Mouse (Mus musculus): ENCODE measurements around the gene Sfxn4. TPM values are rescaled to one million over a fixed set of nuclear protein-coding genes. Genes with fewer than 3 reads are reported as not detected.

The Sfxn4 gene
- polyA plus RNA-seq, 1 experiment from 2014 or later = 1.6 TPM

GRCm38 (mm10) chr19:60845731-60846130, 15.5 kb downstream of the Sfxn4 start:
- Histone ChIP-seq H3K9ac (ENCODE audit: low read depth, low read length) (no peak overlapping the region), H3K36me3 (ENCODE audit: control insufficient read depth, insufficient read depth) (peaks cover 5% of the 10 kb centered on the region; the same call in 1 of the 2 replicates), H3K27ac (ENCODE audit: low read depth, low read length) (no peak overlapping the region), H3K4me2 (replicated peaks; ENCODE audit: low read depth) (no peak overlapping the region), H3K9me3 (ENCODE audit: control insufficient read depth) (no peaks in the 10 kb centered on the region), H3K4me1 (replicated peaks; ENCODE audit: control insufficient read depth, insufficient read depth, low read length) (no peaks in the 10 kb centered on the region), H3K27me3 (replicated peaks; ENCODE audit: control insufficient read depth, insufficient read depth, low read length) (no peaks in the 10 kb centered on the region), H3K4me3 (ENCODE audit: low read depth, low read length) (no peak overlapping the region)
- TF ChIP-seq CTCF (IDR thresholded peaks at IDR 0.05; ENCODE audit: low read depth) = no peak
- ATAC-seq = no peak

- H3K9me3 ChIP-seq (ENCODE audit: control insufficient read depth) = no peaks in the 10 kb centered on the region
- no peak overlapping the region for H3K4me2 ChIP-seq (replicated peaks; ENCODE audit: low read depth)
- ATAC-seq = no peak
- peaks cover 12% of the 10 kb centered on the region for H3K36me3 ChIP-seq (ENCODE audit: control insufficient read depth, insufficient read depth)
- H3K27ac ChIP-seq (ENCODE audit: low read depth, low read length) = no peak overlapping the region
- no peaks in the 10 kb centered on the region for H3K27me3 ChIP-seq (replicated peaks; ENCODE audit: control insufficient read depth, insufficient read depth, low read length)
- TF ChIP-seq CTCF (IDR thresholded peaks at IDR 0.05; ENCODE audit: low read depth) = no peak
- H3K9ac ChIP-seq (ENCODE audit: low read depth, low read length) = no peak overlapping the region
- H3K4me1 ChIP-seq (replicated peaks; ENCODE audit: control insufficient read depth, insufficient read depth, low read length) = no peaks in the 10 kb centered on the region
- no peak overlapping the region for H3K4me3 ChIP-seq (ENCODE audit: low read depth, low read length)
Observed at GRCm38 (mm10) chr19:60843324-60843723, 18.0 kb downstream of the Sfxn4 start.

- Histone ChIP-seq H3K27me3 (replicated peaks; ENCODE audit: control insufficient read depth, insufficient read depth, low read length) (no peaks in the 10 kb centered on the region), H3K4me1 (replicated peaks; ENCODE audit: control insufficient read depth, insufficient read depth, low read length) (no peaks in the 10 kb centered on the region), H3K36me3 (ENCODE audit: control insufficient read depth, insufficient read depth) (peaks cover 47% of the 10 kb centered on the region), H3K27ac (ENCODE audit: low read depth, low read length) (no peak overlapping the region), H3K9ac (ENCODE audit: low read depth, low read length) (no peak overlapping the region), H3K9me3 (ENCODE audit: control insufficient read depth) (no peaks in the 10 kb centered on the region), H3K4me2 (replicated peaks; ENCODE audit: low read depth) (no peak overlapping the region), H3K4me3 (ENCODE audit: low read depth, low read length) (no peak overlapping the region)
- peak; percentile 49; the same call in 1 of the 2 replicates for ATAC-seq
- peak; percentile 86 for TF ChIP-seq CTCF (IDR thresholded peaks at IDR 0.05; ENCODE audit: low read depth)
- 21% methylated on average over 1 of the region's 1 CpGs for WGBS
Observed at GRCm38 (mm10) chr19:60837747-60838146, 23.5 kb downstream of the Sfxn4 start.

GRCm38 (mm10) chr19:60818677-60819076, 42.6 kb downstream of the Sfxn4 start:
- no peaks in the 10 kb centered on the region for H3K4me1 ChIP-seq (replicated peaks; ENCODE audit: control insufficient read depth, insufficient read depth, low read length)
- no peak for TF ChIP-seq CTCF (IDR thresholded peaks at IDR 0.05; ENCODE audit: low read depth)
- ATAC-seq = no peak
- no peak overlapping the region for H3K4me3 ChIP-seq (ENCODE audit: low read depth, low read length)
- no peak overlapping the region for H3K9ac ChIP-seq (ENCODE audit: low read depth, low read length)
- H3K27ac ChIP-seq (ENCODE audit: low read depth, low read length) = peak overlapping the region; percentile 35; the same call in 1 of the 2 replicates
- no peak overlapping the region for H3K4me2 ChIP-seq (replicated peaks; ENCODE audit: low read depth)
- peaks cover 56% of the 10 kb centered on the region for H3K36me3 ChIP-seq (ENCODE audit: control insufficient read depth, insufficient read depth)
- no peaks in the 10 kb centered on the region for H3K27me3 ChIP-seq (replicated peaks; ENCODE audit: control insufficient read depth, insufficient read depth, low read length)
- no peaks in the 10 kb centered on the region for H3K9me3 ChIP-seq (ENCODE audit: control insufficient read depth)
- WGBS = 86% methylated on average over 6 of the region's 6 CpGs

GRCm38 (mm10) chr19:60813133-60813532, 48.1 kb downstream of the Sfxn4 start:
- 93% methylated on average over 6 of the region's 6 CpGs for WGBS
- no peak overlapping the region for H3K9ac ChIP-seq (ENCODE audit: low read depth, low read length)
- no peak for TF ChIP-seq CTCF (IDR thresholded peaks at IDR 0.05; ENCODE audit: low read depth)
- no peak for ATAC-seq
- no peaks in the 10 kb centered on the region for H3K27me3 ChIP-seq (replicated peaks; ENCODE audit: control insufficient read depth, insufficient read depth, low read length)
- no peak overlapping the region for H3K4me2 ChIP-seq (replicated peaks; ENCODE audit: low read depth)
- no peak overlapping the region for H3K27ac ChIP-seq (ENCODE audit: low read depth, low read length)
- no peaks in the 10 kb centered on the region for H3K9me3 ChIP-seq (ENCODE audit: control insufficient read depth)
- H3K4me1 ChIP-seq (replicated peaks; ENCODE audit: control insufficient read depth, insufficient read depth, low read length) = 0 out of 2 replicates have a peak, but pooled peaks cover 3% of the 10 kb centered on the region
- no peak overlapping the region for H3K4me3 ChIP-seq (ENCODE audit: low read depth, low read length)
- H3K36me3 ChIP-seq (ENCODE audit: control insufficient read depth, insufficient read depth) = peaks cover 19% of the 10 kb centered on the region; the same call in 1 of the 2 replicates

- 0 out of 2 replicates have a peak, but pooled peaks cover 3% of the 10 kb centered on the region for H3K4me1 ChIP-seq (replicated peaks; ENCODE audit: control insufficient read depth, insufficient read depth, low read length)
- no peaks in the 10 kb centered on the region for H3K27me3 ChIP-seq (replicated peaks; ENCODE audit: control insufficient read depth, insufficient read depth, low read length)
- 11% methylated on average over 10 of the region's 10 CpGs for WGBS
- H3K27ac ChIP-seq (ENCODE audit: low read depth, low read length) = no peak overlapping the region
- no peak for ATAC-seq
- H3K9ac ChIP-seq (ENCODE audit: low read depth, low read length) = peak overlapping the region; percentile 73
- H3K4me2 ChIP-seq (replicated peaks; ENCODE audit: low read depth) = peak overlapping the region; percentile 69
- no peaks in the 10 kb centered on the region for H3K9me3 ChIP-seq (ENCODE audit: control insufficient read depth)
- H3K4me3 ChIP-seq (ENCODE audit: low read depth, low read length) = peak overlapping the region; percentile 73
- TF ChIP-seq CTCF (IDR thresholded peaks at IDR 0.05; ENCODE audit: low read depth) = no peak
- H3K36me3 ChIP-seq (ENCODE audit: control insufficient read depth, insufficient read depth) = peaks cover 12% of the 10 kb centered on the region; the same call in 1 of the 2 replicates
Observed at GRCm38 (mm10) chr19:60812036-60812389, 49.3 kb downstream of the Sfxn4 start.
